ENCODE assay signal across 19 mouse cellular contexts in genomic region chr11:43961398-43962070, GRCm38 (mm10).
DNase-seq lines count a peak whose midpoint lies in the region; ATAC-seq and TF ChIP-seq lines count a peak whose summit lies in the region.
"Had no signal": no experiment of that assay in that cellular context is flagged by ENCODE, and none has a peak within 500 bp of the region (broad histone marks: within the 10 kb centered on the region; RNA-seq: fewer than 3 reads in every experiment).

No protein-coding gene starts in this region.

- TF ChIP-seq EP300 in lung, postnatal 0 days (IDR thresholded peaks at IDR 0.05): peak; percentile 88

- no peaks in the 10 kb centered on the region for H3K4me1 ChIP-seq in heart, embryonic 10.5 days
- no peaks in the 10 kb centered on the region; the same call in 1 of the 2 replicates for H3K4me1 ChIP-seq in lung, postnatal 0 days (ENCODE audit: insufficient read depth, low read depth, low read length)
- H3K4me1 ChIP-seq: forebrain, embryonic 12.5 days; hindbrain, embryonic 12.5 days; intestine, embryonic 15.5 days; liver, embryonic 12.5 days; midbrain, embryonic 13.5 days had no signal

- peak; percentile 77 for ATAC-seq in lung, postnatal 0 days
- ATAC-seq: intestine, embryonic 15.5 days; liver, embryonic 12.5 days; midbrain, embryonic 13.5 days had no signal

- no peaks in the 10 kb centered on the region for H3K36me3 ChIP-seq in heart, embryonic 10.5 days
- H3K36me3 ChIP-seq in lung, postnatal 0 days (ENCODE audit: insufficient read depth, low read length): no peaks in the 10 kb centered on the region
- H3K36me3 ChIP-seq: forebrain, embryonic 12.5 days; hindbrain, embryonic 12.5 days; intestine, embryonic 15.5 days; liver, embryonic 12.5 days; midbrain, embryonic 13.5 days had no signal

- DNase-seq in heart, adult 11 months: peak; percentile 91
- no peak for DNase-seq in heart, embryonic 10.5 days (ENCODE audit: low spot score)
- DNase-seq in urinary bladder, postnatal 14 days (ENCODE audit: low spot score): peak; percentile 11
- DNase-seq in urinary bladder, postnatal 4 days (ENCODE audit: low spot score in 2 of 2): no peak
- DNase-seq in lung, postnatal 0 days (ENCODE audit: low spot score): peak; percentile 72
- DNase-seq in left cerebral cortex, adult 8-10 months (ENCODE audit: low spot score in 2 of 2): no peak
- no peak for DNase-seq in spleen, postnatal 4 days (ENCODE audit: low spot score in 2 of 2)
- DNase-seq: B cell, adult 2 months; cerebellum, adult 9-11 months; embryo, embryonic 11 days; right cerebral cortex, postnatal 25 days had no signal

- no peak overlapping the region for H3K4me3 ChIP-seq in heart, embryonic 10.5 days
- H3K4me3 ChIP-seq in lung, postnatal 0 days (ENCODE audit: low read depth, low read length): no peak overlapping the region
- H3K4me3 ChIP-seq: forebrain, embryonic 12.5 days; hindbrain, embryonic 12.5 days; intestine, embryonic 15.5 days; layer of hippocampus, adult 2 months; liver, embryonic 12.5 days; midbrain, embryonic 13.5 days; myocyte had no signal

- no peak for TF ChIP-seq CTCF in lung, postnatal 0 days (IDR thresholded peaks at IDR 0.05)

- H3K27ac ChIP-seq in heart, embryonic 10.5 days: no peak overlapping the region
- peak overlapping the region; percentile 43; the same call in 1 of the 2 replicates for H3K27ac ChIP-seq in lung, postnatal 0 days (ENCODE audit: low read length)
- H3K27ac ChIP-seq: forebrain, embryonic 12.5 days; hindbrain, embryonic 12.5 days; intestine, embryonic 15.5 days; layer of hippocampus, adult 2 months; liver, embryonic 12.5 days; midbrain, embryonic 13.5 days had no signal

- WGBS in heart, embryonic 10.5 days: 82% methylated on average over 6 of the region's 6 CpGs
- 47% methylated on average over 6 of the region's 6 CpGs for WGBS in lung, postnatal 0 days

- no peaks in the 10 kb centered on the region for H3K27me3 ChIP-seq in heart, embryonic 10.5 days (ENCODE audit: insufficient read depth, poor library complexity, severe bottlenecking)
- no peaks in the 10 kb centered on the region for H3K27me3 ChIP-seq in lung, postnatal 0 days (replicated peaks; ENCODE audit: insufficient read depth, low read length)
- H3K27me3 ChIP-seq: forebrain, embryonic 12.5 days; hindbrain, embryonic 12.5 days; intestine, embryonic 15.5 days; liver, embryonic 12.5 days; midbrain, embryonic 13.5 days; Patski had no signal

- no peak overlapping the region for H3K4me2 ChIP-seq in lung, postnatal 0 days (replicated peaks; ENCODE audit: low read depth, low read length)
- H3K4me2 ChIP-seq: forebrain, embryonic 12.5 days; hindbrain, embryonic 12.5 days; intestine, embryonic 15.5 days; liver, embryonic 12.5 days; midbrain, embryonic 13.5 days had no signal

- no peak overlapping the region for H3K9ac ChIP-seq in lung, postnatal 0 days (replicated peaks; ENCODE audit: low read depth)
- H3K9ac ChIP-seq: forebrain, embryonic 12.5 days; hindbrain, embryonic 12.5 days; intestine, embryonic 15.5 days; liver, embryonic 12.5 days; midbrain, embryonic 13.5 days had no signal

- H3K9me3 ChIP-seq in heart, embryonic 10.5 days: no peaks in the 10 kb centered on the region
- no peaks in the 10 kb centered on the region for H3K9me3 ChIP-seq in lung, postnatal 0 days (ENCODE audit: low read length)
- H3K9me3 ChIP-seq: forebrain, embryonic 12.5 days; hindbrain, embryonic 12.5 days; intestine, embryonic 15.5 days; liver, embryonic 12.5 days; midbrain, embryonic 13.5 days had no signal

Comparison
In these comparisons a context has a peak if more than half of its experiments do, and no peak if none do; other contexts are left out.
1. DNase-seq: peak in heart, adult 11 months (single experiment), urinary bladder, postnatal 14 days (single experiment) and lung, postnatal 0 days (single experiment); none in heart, embryonic 10.5 days (single experiment), urinary bladder, postnatal 4 days (0 of 2), left cerebral cortex, adult 8-10 months (0 of 2) and spleen, postnatal 4 days (0 of 2).